Mouse (Mus musculus): ENCODE data around the gene Adcy6. TPM values are rescaled to one million over a fixed set of nuclear protein-coding genes. Genes with fewer than 3 reads are reported as not detected.

The Adcy6 gene
- polyA plus RNA-seq, 1 experiment from 2014 or later: 10.1 TPM

Other genes with a start within 250 kb of the Adcy6 start
- gene Olfr283, start 229.1 kb downstream of the Adcy6 start, polyA plus RNA-seq (2015; fragmentation: Nextera tagmentation; extraction: Ambion mirVana): not detected in 2 replicates
- gene Olfr282, start 178.9 kb downstream of the Adcy6 start, polyA plus RNA-seq (2015; fragmentation: Nextera tagmentation; extraction: Ambion mirVana): not detected in 2 replicates
- not detected in 2 replicates for gene Olfr281, start 157.5 kb downstream of the Adcy6 start, polyA plus RNA-seq (2015; fragmentation: Nextera tagmentation; extraction: Ambion mirVana)
- gene OR5BS1P, start 140.2 kb downstream of the Adcy6 start, polyA plus RNA-seq (2015; fragmentation: Nextera tagmentation; extraction: Ambion mirVana): not detected in 2 replicates
- not detected in 2 replicates for gene Lalba, start 127.4 kb downstream of the Adcy6 start, polyA plus RNA-seq (2015; fragmentation: Nextera tagmentation; extraction: Ambion mirVana)
- gene Olfr279, start 117.7 kb downstream of the Adcy6 start, polyA plus RNA-seq (2015; fragmentation: Nextera tagmentation; extraction: Ambion mirVana): not detected in 2 replicates
- gene Kansl2, start 75.8 kb downstream of the Adcy6 start, polyA plus RNA-seq (2015; fragmentation: Nextera tagmentation; extraction: Ambion mirVana): 90.4 and 102 TPM in 2 replicates
- gene Ccnt1, start 39.2 kb downstream of the Adcy6 start, polyA plus RNA-seq (2015; fragmentation: Nextera tagmentation; extraction: Ambion mirVana): 58.9 and 69.4 TPM in 2 replicates
- gene 4930415O20Rik, start 39.1 kb downstream of the Adcy6 start, polyA plus RNA-seq (2015; fragmentation: Nextera tagmentation; extraction: Ambion mirVana): 0.30 and 0.31 TPM in 2 replicates
- gene Cacnb3, start 20.8 kb upstream of the Adcy6 start, polyA plus RNA-seq (2015; fragmentation: Nextera tagmentation; extraction: Ambion mirVana): 129 and 141 TPM in 2 replicates
- 17.8 and 19.7 TPM in 2 replicates for gene Ddx23, start 52.8 kb upstream of the Adcy6 start, polyA plus RNA-seq (2015; fragmentation: Nextera tagmentation; extraction: Ambion mirVana)
- gene Rnd1, start 67.4 kb upstream of the Adcy6 start, polyA plus RNA-seq (2015; fragmentation: Nextera tagmentation; extraction: Ambion mirVana): 12.6 and 16.7 TPM in 2 replicates
- gene Ccdc65, start 98.1 kb upstream of the Adcy6 start, polyA plus RNA-seq (2015; fragmentation: Nextera tagmentation; extraction: Ambion mirVana): 7.9 and 9.0 TPM in 2 replicates
- gene Fkbp11, start 118.1 kb upstream of the Adcy6 start, polyA plus RNA-seq (2015; fragmentation: Nextera tagmentation; extraction: Ambion mirVana): 6.3 and 8.9 TPM in 2 replicates
- 107 TPM in 2 replicates for gene Arf3, start 153.1 kb upstream of the Adcy6 start, polyA plus RNA-seq (2015; fragmentation: Nextera tagmentation; extraction: Ambion mirVana)
- 0.06 TPM in 1 of 2 replicates, not detected in the other for gene Wnt10b, start 168.1 kb upstream of the Adcy6 start, polyA plus RNA-seq (2015; fragmentation: Nextera tagmentation; extraction: Ambion mirVana)
- 1.2 and 2.3 TPM in 2 replicates for gene Wnt1, start 179.8 kb upstream of the Adcy6 start, polyA plus RNA-seq (2015; fragmentation: Nextera tagmentation; extraction: Ambion mirVana)
- gene Ddn, start 199.4 kb upstream of the Adcy6 start, polyA plus RNA-seq (2015; fragmentation: Nextera tagmentation; extraction: Ambion mirVana): 0.30 and 0.31 TPM in 2 replicates
- 72.5 and 74.4 TPM in 2 replicates for gene Prkag1, start 221.4 kb upstream of the Adcy6 start, polyA plus RNA-seq (2015; fragmentation: Nextera tagmentation; extraction: Ambion mirVana)

All from hindbrain, embryonic 16.5 days (tissue).